Mouse (Mus musculus) CH12F3 (cell line): ENCODE data around the gene Nup37.

Experiments used
- in situ Hi-C: fragments of 300-500 bp; cut with MboI; formaldehyde crosslinking; loops from 2 replicates; pipeline ENCODE4 v1.14.3; 2020; ENCODE audit warnings: low sequenced_read_pairs

Nup37 gene

GRCm38 (mm10) chr10:88146707-88147477, at the start of gene Nup37, which contains the start of gene Parpbp:
TSS of gene Nup37 (plus strand) at chr10:88146992.
TSS of gene Parpbp (minus strand) at chr10:88146941.
- in situ Hi-C loops, result no loop called here

GRCm38 (mm10) chr10:88106169-88106568, 40.6 kb upstream of the Nup37 start:
- in situ Hi-C loops, result no loop called here

- in situ Hi-C loops, result no loop called here
Measured at GRCm38 (mm10) chr10:88113290-88113689, 33.5 kb upstream of the Nup37 start.

- in situ Hi-C loops, result no loop called here
Measured at GRCm38 (mm10) chr10:88119721-88120120, 27.1 kb upstream of the Nup37 start.

GRCm38 (mm10) chr10:88135630-88136029, 11.2 kb upstream of the Nup37 start:
- in situ Hi-C loops, result no loop called here

GRCm38 (mm10) chr10:88146187-88146586, 605 bp upstream of the Nup37 start:
- in situ Hi-C loops, result no loop called here

GRCm38 (mm10) chr10:88150381-88150780, 3.6 kb downstream of the Nup37 start:
- in situ Hi-C loops, result no loop called here

- in situ Hi-C loops, result no loop called here
Measured at GRCm38 (mm10) chr10:88151658-88152057, 4.9 kb downstream of the Nup37 start.

GRCm38 (mm10) chr10:88162096-88162495, 15.3 kb downstream of the Nup37 start:
- in situ Hi-C loops, result no loop called here

- in situ Hi-C loops, result no loop called here
Measured at GRCm38 (mm10) chr10:88162676-88163075, 15.9 kb downstream of the Nup37 start.

- in situ Hi-C loops, result no loop called here
Measured at GRCm38 (mm10) chr10:88166158-88166557, 19.4 kb downstream of the Nup37 start.

GRCm38 (mm10) chr10:88167438-88168077, 20.8 kb downstream of the Nup37 start:
- in situ Hi-C loops, result no loop called here

GRCm38 (mm10) chr10:88200541-88200940, 53.7 kb downstream of the Nup37 start:
- in situ Hi-C loops, result no loop called here

- in situ Hi-C loops, result no loop called here
Measured at GRCm38 (mm10) chr10:88200951-88201638, 54.3 kb downstream of the Nup37 start, which contains the start of gene Washc3. TSS of gene Washc3 (plus strand) at chr10:88201093.

GRCm38 (mm10) chr10:88201650-88202049, 54.9 kb downstream of the Nup37 start:
- in situ Hi-C loops, result no loop called here

GRCm38 (mm10) chr10:88202581-88202980, 55.8 kb downstream of the Nup37 start:
- in situ Hi-C loops, result no loop called here

- in situ Hi-C loops, result no loop called here
Measured at GRCm38 (mm10) chr10:88203236-88203635, 56.4 kb downstream of the Nup37 start.

GRCm38 (mm10) chr10:88212644-88213043, 65.9 kb downstream of the Nup37 start:
- in situ Hi-C loops, result no loop called here

- in situ Hi-C loops, result no loop called here
Measured at GRCm38 (mm10) chr10:88214800-88215514, 68.2 kb downstream of the Nup37 start.

- in situ Hi-C loops, result no loop called here
Measured at GRCm38 (mm10) chr10:88218161-88218560, 71.4 kb downstream of the Nup37 start.

- in situ Hi-C loops, result no loop called here
Measured at GRCm38 (mm10) chr10:88221718-88222117, 74.9 kb downstream of the Nup37 start.
